Mouse (Mus musculus) cortical plate, adult 2 months (tissue): ENCODE results near the gene Disp2. TPM values are rescaled to one million over a fixed set of nuclear protein-coding genes. Genes with fewer than 3 reads are reported as not detected.
A peak's percentile ranks its signal among the peaks of the same experiment; 100 is the strongest.

Source experiments
- H3K27ac ChIP-seq: fragments of 200-500 bp; 2 replicates; pipeline ENCODE4 v1.5.1; 2012; ENCODE audit warnings: low read length, control low read depth, inconsistent platforms; ENCODE audit not compliant: insufficient read depth
- H3K4me1 ChIP-seq: fragments of 200-500 bp; 2 replicates; pipeline ENCODE4 v1.6.1; 2011; ENCODE audit warnings: low read length; ENCODE audit not compliant: control insufficient read depth, insufficient read depth
- H3K4me3 ChIP-seq: fragments of 200-500 bp; 2 replicates; pipeline ENCODE4 v1.5.1; 2011; ENCODE audit warnings: mild to moderate bottlenecking, low read length, control low read depth; ENCODE audit not compliant: insufficient read depth
- CTCF ChIP-seq: fragments of 200-500 bp; IDR thresholded peaks from 2 replicates; pipeline ENCODE4 v1.5.1; 2011; ENCODE audit warnings: mild to moderate bottlenecking, control low read depth, low read length; ENCODE audit not compliant: insufficient read depth; ENCODE audit errors: extremely low read depth
- POLR2A ChIP-seq: fragments of 200-500 bp; IDR thresholded peaks from 2 replicates; pipeline ENCODE4 v1.6.1; 2011; ENCODE audit warnings: mild to moderate bottlenecking, low read length, control low read depth; ENCODE audit not compliant: insufficient read depth; ENCODE audit errors: extremely low read depth
- polyA plus RNA-seq: library from polyadenylated mRNA; depleted of rRNA; stranded (reverse); fragments of >200 nt; gene quantifications from 2 replicates; pipeline ENCODE4 v1.2.3, GENCODE M21; 2012; rRNA removed

The Disp2 gene
- polyA plus RNA-seq, result 128 and 137 TPM in 2 replicates

- TF ChIP-seq CTCF (no peak), POLR2A (peak; percentile 80; the same call in 1 of the 2 replicates)
- Histone ChIP-seq H3K4me1 (peaks cover 2% of the 10 kb centered on the region), H3K4me3 (peak within 1 kb of the TSS; percentile 81), H3K27ac (peak within 1 kb of the TSS; percentile 26)
Measured at GRCm38 (mm10) chr2:118779504-118780480, at the start of gene Disp2. Gene Disp2 (plus strand): TSS chr2:118779719.

- Histone ChIP-seq H3K4me3 (no peak overlapping the region), H3K4me1 (no peaks in the 10 kb centered on the region; the same call in 1 of the 2 replicates), H3K27ac (no peak overlapping the region)
- TF ChIP-seq CTCF (no peak), POLR2A (no peak)
Measured at GRCm38 (mm10) chr2:118729816-118730621, 49.5 kb upstream of the Disp2 start.

- Histone ChIP-seq H3K27ac (no peak overlapping the region), H3K4me1 (no peaks in the 10 kb centered on the region; the same call in 1 of the 2 replicates), H3K4me3 (no peak overlapping the region)
- TF ChIP-seq CTCF (peak; percentile 74), POLR2A (no peak)
Measured at GRCm38 (mm10) chr2:118730622-118730915, 49.0 kb upstream of the Disp2 start.

- Histone ChIP-seq H3K27ac (no peak overlapping the region), H3K4me3 (no peak overlapping the region), H3K4me1 (no peaks in the 10 kb centered on the region; the same call in 1 of the 2 replicates)
- no peak for TF ChIP-seq POLR2A
Measured at GRCm38 (mm10) chr2:118731981-118732380, 47.5 kb upstream of the Disp2 start.

- H3K4me3 ChIP-seq, result no peak overlapping the region
- H3K4me1 ChIP-seq, result no peaks in the 10 kb centered on the region; the same call in 1 of the 2 replicates
- TF ChIP-seq CTCF (no peak), POLR2A (no peak)
- H3K27ac ChIP-seq, result no peak overlapping the region
Measured at GRCm38 (mm10) chr2:118733341-118733740, 46.2 kb upstream of the Disp2 start.

GRCm38 (mm10) chr2:118740341-118740740, 39.2 kb upstream of the Disp2 start:
- H3K4me1 ChIP-seq, result peaks cover 2% of the 10 kb centered on the region
- TF ChIP-seq POLR2A (no peak), CTCF (no peak)
- H3K4me3 ChIP-seq, result no peak overlapping the region
- H3K27ac ChIP-seq, result no peak overlapping the region

- TF ChIP-seq POLR2A (no peak), CTCF (no peak)
- no peak overlapping the region for H3K4me3 ChIP-seq
- no peak overlapping the region for H3K27ac ChIP-seq
- peaks cover 2% of the 10 kb centered on the region for H3K4me1 ChIP-seq
Measured at GRCm38 (mm10) chr2:118741183-118741582, 38.3 kb upstream of the Disp2 start.

- Histone ChIP-seq H3K4me1 (peaks cover 8% of the 10 kb centered on the region), H3K4me3 (no peak overlapping the region), H3K27ac (no peak overlapping the region)
- TF ChIP-seq POLR2A, result no peak
- TF ChIP-seq CTCF, result peak; percentile 73
Measured at GRCm38 (mm10) chr2:118743261-118743943, 36.1 kb upstream of the Disp2 start.

- Histone ChIP-seq H3K4me3 (no peak overlapping the region), H3K27ac (no peak overlapping the region), H3K4me1 (peaks cover 12% of the 10 kb centered on the region)
- TF ChIP-seq POLR2A, result no peak
- no peak for TF ChIP-seq CTCF
Measured at GRCm38 (mm10) chr2:118744621-118745020, 34.9 kb upstream of the Disp2 start.
